Mouse (Mus musculus) myocyte (in vitro differentiated cells): ENCODE measurements at regions not wholly inside any gene's neighbourhood (a gene's known extent, or its start where the extent isn't known, plus 50 kb on each side); places are given as distances from the start of the nearest gene placed in this dataset.

ENCODE experiments used
- CEBPB ChIP-seq: IDR thresholded peaks from 2 replicates; pipeline ENCODE4 v1.6.1; 2011; ENCODE audit warnings: mild to moderate bottlenecking, moderate library complexity; ENCODE audit not compliant: poor library complexity, insufficient read depth, severe bottlenecking
- E2F4 ChIP-seq: IDR thresholded peaks from one replicate; pipeline ENCODE4 v1.6.1; 2011; ENCODE audit warnings: mild to moderate bottlenecking, control low read depth, moderate library complexity; ENCODE audit not compliant: insufficient read depth
- POLR2A ChIP-seq: IDR thresholded peaks from one replicate; pipeline ENCODE4 v1.6.1; 2011; ENCODE audit warnings: low read depth, mild to moderate bottlenecking, control low read depth, moderate library complexity; ENCODE audit not compliant: insufficient read length
- REST ChIP-seq: IDR thresholded peaks from one replicate; pipeline ENCODE4 v1.6.1; 2011; ENCODE audit warnings: mild to moderate bottlenecking, control low read depth, moderate library complexity; ENCODE audit not compliant: insufficient read depth, insufficient read length
- TCF12 ChIP-seq: IDR thresholded peaks from one replicate; pipeline ENCODE4 v1.6.1; 2011; ENCODE audit warnings: mild to moderate bottlenecking, control low read depth; ENCODE audit not compliant: poor library complexity, insufficient read depth, severe bottlenecking

- TF ChIP-seq POLR2A (no peak), TCF12 (no peak), E2F4 (no peak), CEBPB (no peak), REST (no peak)
These were observed 315.8 kb upstream of the Auts2 start for GRCm38 (mm10) chr5:132858846-132859510.
